Mouse (Mus musculus): ENCODE results near the gene Gm17428. TPM values are rescaled to one million over a fixed set of nuclear protein-coding genes. Genes with fewer than 3 reads are reported as not detected.

Gene Gm17428
- polyA plus RNA-seq, 1 experiment from 2014 or later: not detected

DNA sequence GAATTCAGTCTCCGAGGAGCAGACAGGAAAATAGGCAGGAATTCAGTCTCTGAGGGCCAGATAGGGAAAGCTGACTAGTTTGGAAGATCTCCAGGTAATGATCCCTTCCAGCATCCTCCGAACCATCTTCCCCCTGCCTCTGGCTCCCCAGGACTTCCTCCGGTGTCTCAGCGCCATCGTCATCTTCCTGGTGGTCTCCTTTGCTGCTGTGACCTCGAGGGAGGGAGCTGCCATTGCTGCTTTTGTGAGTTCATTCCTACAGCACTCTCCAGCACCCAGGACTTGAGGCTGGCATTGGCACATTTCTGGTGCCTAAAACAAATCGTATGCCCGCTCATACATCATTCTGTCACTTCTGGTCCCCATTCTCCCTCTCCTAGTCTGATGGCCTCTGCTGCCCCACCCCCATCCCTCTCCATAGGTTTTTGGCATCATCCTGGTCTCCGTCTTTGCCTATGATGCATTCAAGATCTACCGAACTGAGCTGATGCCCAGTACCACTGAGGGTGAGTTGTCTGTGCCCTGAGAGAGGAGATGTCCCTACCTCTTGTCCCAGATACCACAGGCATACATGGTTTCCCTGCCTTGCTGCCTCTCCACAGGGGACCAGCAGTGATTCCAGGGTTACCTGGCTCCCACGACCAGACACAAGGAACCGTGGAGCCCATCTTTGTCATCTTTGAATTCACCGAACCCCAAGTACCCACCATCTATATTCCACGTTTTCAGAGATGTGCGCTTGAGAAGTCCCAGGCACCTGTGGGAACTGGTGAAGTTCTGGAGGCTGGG lies 38.1 kb upstream of the Gm17428 start:
- ATAC-seq (ENCODE audit: low FRiP score) (no peak), DNase-seq (ENCODE audit: low spot score) (no peak)
- Histone ChIP-seq H3K9ac (ENCODE audit: low read depth, low read length) (no peak overlapping the region), H3K4me3 (ENCODE audit: low read depth, low read length) (no peak overlapping the region), H3K9me3 (ENCODE audit: control insufficient read depth, low read length) (no peaks in the 10 kb centered on the region), H3K36me3 (ENCODE audit: control insufficient read depth, insufficient read depth, low read length) (no peaks in the 10 kb centered on the region), H3K27ac (ENCODE audit: low read depth, low read length) (no peak overlapping the region), H3K4me2 (replicated peaks; ENCODE audit: low read depth, low read length) (no peak overlapping the region), H3K4me1 (replicated peaks; ENCODE audit: control insufficient read depth, insufficient read depth, low read length) (peaks cover 3% of the 10 kb centered on the region; the same call in 1 of the 2 replicates), H3K27me3 (ENCODE audit: control insufficient read depth, insufficient read depth, low read length) (no peaks in the 10 kb centered on the region)
- WGBS: 77% methylated on average over 15 of the region's 15 CpGs

DNA sequence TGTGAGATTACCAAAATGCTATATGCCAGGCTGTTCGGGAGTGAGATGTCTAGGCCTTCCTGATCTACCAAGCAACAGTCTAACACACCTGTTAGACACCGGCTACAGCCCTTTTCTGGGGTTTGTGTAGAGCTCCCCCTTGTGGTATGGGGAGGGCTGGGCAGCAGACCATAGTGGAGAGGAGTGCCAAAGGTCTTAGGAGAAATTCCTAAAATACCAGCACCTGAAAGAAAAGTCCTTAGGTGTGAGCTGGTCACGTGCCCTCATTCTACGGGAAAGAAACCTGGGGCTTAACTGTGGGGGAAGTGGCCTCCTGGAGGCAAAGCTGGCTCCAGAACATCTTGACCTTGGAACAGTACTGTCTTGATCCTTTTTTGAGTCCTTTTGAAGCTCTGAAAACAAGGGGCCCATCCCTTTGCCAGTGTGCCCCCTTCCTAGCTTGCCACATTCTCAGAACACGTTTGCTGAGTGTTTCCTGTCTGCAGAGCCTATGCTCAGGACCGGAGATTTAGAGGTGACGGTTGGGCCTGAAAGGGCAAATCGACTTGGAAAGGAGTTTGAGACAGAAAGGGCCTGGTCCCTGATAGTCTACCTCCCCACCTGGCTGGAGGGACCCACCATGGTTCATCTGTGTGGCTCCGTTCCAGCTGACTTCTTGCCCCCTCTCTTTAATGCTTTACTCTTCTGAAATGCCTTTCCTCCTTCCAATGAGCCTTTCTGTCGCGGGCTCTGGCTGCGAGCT lies 37.1 kb upstream of the Gm17428 start:
- H3K4me3 ChIP-seq (ENCODE audit: low read depth, low read length): no peak overlapping the region
- peak; percentile 75 for DNase-seq (ENCODE audit: low spot score)
- no peak for ATAC-seq (ENCODE audit: low FRiP score)
- H3K9ac ChIP-seq (ENCODE audit: low read depth, low read length): no peak overlapping the region
- H3K4me1 ChIP-seq (replicated peaks; ENCODE audit: control insufficient read depth, insufficient read depth, low read length): peaks cover 3% of the 10 kb centered on the region; the same call in 1 of the 2 replicates
- H3K9me3 ChIP-seq (ENCODE audit: control insufficient read depth, low read length): no peaks in the 10 kb centered on the region
- no peak overlapping the region for H3K27ac ChIP-seq (ENCODE audit: low read depth, low read length)
- H3K27me3 ChIP-seq (ENCODE audit: control insufficient read depth, insufficient read depth, low read length): no peaks in the 10 kb centered on the region
- 52% methylated on average over 12 of the region's 12 CpGs for WGBS
- H3K4me2 ChIP-seq (replicated peaks; ENCODE audit: low read depth, low read length): no peak overlapping the region
- H3K36me3 ChIP-seq (ENCODE audit: control insufficient read depth, insufficient read depth, low read length): no peaks in the 10 kb centered on the region

DNA sequence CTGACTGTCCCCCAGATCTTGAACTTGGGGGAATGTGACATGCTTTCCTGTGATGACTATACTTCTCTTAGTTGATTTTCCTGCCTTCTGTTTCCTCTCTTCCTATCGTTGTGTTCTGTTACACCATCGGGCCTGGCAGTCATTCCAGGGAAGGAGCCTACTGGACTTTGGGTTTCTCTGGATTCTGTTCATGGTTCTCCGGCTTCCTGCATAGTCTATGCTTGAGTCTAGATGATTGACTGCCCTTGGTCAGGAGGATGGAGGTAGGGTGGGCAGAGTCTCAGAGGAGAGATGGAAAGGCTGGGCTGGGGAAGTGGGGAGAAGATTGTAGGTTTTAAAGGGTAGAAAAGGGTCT lies 36.6 kb upstream of the Gm17428 start:
- WGBS: 83% methylated on average over 3 of the region's 3 CpGs
- no peak overlapping the region for H3K27ac ChIP-seq (ENCODE audit: low read depth, low read length)
- H3K36me3 ChIP-seq (ENCODE audit: control insufficient read depth, insufficient read depth, low read length): no peaks in the 10 kb centered on the region
- no peaks in the 10 kb centered on the region for H3K9me3 ChIP-seq (ENCODE audit: control insufficient read depth, low read length)
- DNase-seq (ENCODE audit: low spot score) (no peak), ATAC-seq (ENCODE audit: low FRiP score) (no peak)
- no peaks in the 10 kb centered on the region for H3K27me3 ChIP-seq (ENCODE audit: control insufficient read depth, insufficient read depth, low read length)
- peaks cover 3% of the 10 kb centered on the region; the same call in 1 of the 2 replicates for H3K4me1 ChIP-seq (replicated peaks; ENCODE audit: control insufficient read depth, insufficient read depth, low read length)
- no peak overlapping the region for H3K4me2 ChIP-seq (replicated peaks; ENCODE audit: low read depth, low read length)
- H3K9ac ChIP-seq (ENCODE audit: low read depth, low read length): no peak overlapping the region
- no peak overlapping the region for H3K4me3 ChIP-seq (ENCODE audit: low read depth, low read length)

DNA sequence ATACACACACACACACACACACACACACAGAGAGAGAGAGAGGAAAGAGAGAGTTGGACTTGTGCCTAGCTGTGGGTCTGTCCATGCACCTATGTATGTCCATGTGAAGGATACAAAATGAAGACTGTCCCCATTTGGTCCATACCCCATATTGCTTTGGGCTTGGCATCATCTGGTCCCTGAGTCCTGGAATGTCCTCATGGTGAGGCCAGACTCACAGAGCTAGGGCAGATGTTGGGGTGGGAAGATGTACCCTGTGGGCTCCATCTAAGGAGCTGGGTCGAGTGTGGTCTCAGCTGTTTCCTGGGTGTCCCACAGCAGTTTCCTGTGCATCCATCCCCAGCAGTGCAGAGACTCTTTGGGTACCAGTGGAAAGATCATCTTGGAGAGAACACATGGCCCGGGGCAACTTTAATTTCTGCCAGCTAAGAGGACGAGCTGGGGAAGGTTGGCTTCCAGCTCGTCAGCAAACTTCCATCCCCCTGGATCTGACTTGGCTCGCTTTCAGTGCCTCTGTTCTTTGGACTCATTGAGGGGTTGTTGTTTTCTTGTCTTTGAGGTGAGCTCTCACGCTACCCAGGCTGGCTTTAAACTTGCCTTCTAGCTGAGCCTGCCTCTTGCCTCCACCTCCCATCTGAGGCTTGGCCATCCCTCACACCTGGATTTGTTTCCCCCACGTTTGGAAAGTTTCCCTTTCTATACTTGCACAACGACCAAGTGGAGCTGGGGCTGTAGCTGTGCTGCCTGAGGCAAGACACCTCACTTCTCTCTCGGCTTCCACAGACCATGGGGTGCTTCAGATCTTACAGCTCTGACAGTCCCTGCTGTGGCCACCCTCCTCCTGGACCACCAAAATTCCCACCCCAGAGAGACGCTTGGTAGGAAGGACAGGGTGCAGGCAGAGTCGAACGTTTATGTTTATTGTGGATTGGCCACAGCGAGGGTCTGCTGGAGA lies 35.4 kb upstream of the Gm17428 start:
- Histone ChIP-seq H3K36me3 (ENCODE audit: control insufficient read depth, insufficient read depth, low read length) (no peaks in the 10 kb centered on the region), H3K4me3 (ENCODE audit: low read depth, low read length) (no peak overlapping the region), H3K4me2 (replicated peaks; ENCODE audit: low read depth, low read length) (no peak overlapping the region), H3K9me3 (ENCODE audit: control insufficient read depth, low read length) (no peaks in the 10 kb centered on the region), H3K27me3 (ENCODE audit: control insufficient read depth, insufficient read depth, low read length) (no peaks in the 10 kb centered on the region), H3K9ac (ENCODE audit: low read depth, low read length) (no peak overlapping the region), H3K4me1 (replicated peaks; ENCODE audit: control insufficient read depth, insufficient read depth, low read length) (peaks cover 1% of the 10 kb centered on the region; the same call in 1 of the 2 replicates), H3K27ac (ENCODE audit: low read depth, low read length) (no peak overlapping the region)
- DNase-seq (ENCODE audit: low spot score): no peak
- no peak for ATAC-seq (ENCODE audit: low FRiP score)
- WGBS: 67% methylated on average over 13 of the region's 13 CpGs

DNA sequence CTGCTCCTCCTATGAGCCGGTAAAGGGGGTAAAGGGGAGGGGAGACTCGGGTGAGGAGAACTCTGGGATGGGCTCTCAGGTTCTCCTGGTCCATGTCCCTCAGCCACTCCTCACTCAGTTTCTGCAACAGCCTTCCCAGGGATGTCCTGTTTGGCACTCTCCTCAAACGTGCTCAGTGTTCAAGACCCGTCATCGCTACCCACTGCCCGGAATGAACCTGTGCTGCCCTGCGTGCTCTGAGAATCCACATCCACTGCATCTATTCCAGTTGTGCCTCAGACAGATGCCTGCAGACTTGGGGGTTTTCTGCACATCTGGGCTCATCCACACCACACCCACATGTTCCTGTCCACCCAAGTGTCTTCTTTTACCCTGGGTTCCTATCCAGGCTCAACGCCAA lies 34.3 kb upstream of the Gm17428 start:
- no peak for ATAC-seq (ENCODE audit: low FRiP score)
- Histone ChIP-seq H3K4me1 (replicated peaks; ENCODE audit: control insufficient read depth, insufficient read depth, low read length) (no peaks in the 10 kb centered on the region), H3K36me3 (ENCODE audit: control insufficient read depth, insufficient read depth, low read length) (no peaks in the 10 kb centered on the region), H3K9me3 (ENCODE audit: control insufficient read depth, low read length) (no peaks in the 10 kb centered on the region), H3K9ac (ENCODE audit: low read depth, low read length) (no peak overlapping the region), H3K4me3 (ENCODE audit: low read depth, low read length) (no peak overlapping the region), H3K27me3 (ENCODE audit: control insufficient read depth, insufficient read depth, low read length) (no peaks in the 10 kb centered on the region), H3K4me2 (replicated peaks; ENCODE audit: low read depth, low read length) (no peak overlapping the region), H3K27ac (ENCODE audit: low read depth, low read length) (no peak overlapping the region)
- WGBS: 92% methylated on average over 8 of the region's 8 CpGs
- DNase-seq (ENCODE audit: low spot score): no peak

DNA sequence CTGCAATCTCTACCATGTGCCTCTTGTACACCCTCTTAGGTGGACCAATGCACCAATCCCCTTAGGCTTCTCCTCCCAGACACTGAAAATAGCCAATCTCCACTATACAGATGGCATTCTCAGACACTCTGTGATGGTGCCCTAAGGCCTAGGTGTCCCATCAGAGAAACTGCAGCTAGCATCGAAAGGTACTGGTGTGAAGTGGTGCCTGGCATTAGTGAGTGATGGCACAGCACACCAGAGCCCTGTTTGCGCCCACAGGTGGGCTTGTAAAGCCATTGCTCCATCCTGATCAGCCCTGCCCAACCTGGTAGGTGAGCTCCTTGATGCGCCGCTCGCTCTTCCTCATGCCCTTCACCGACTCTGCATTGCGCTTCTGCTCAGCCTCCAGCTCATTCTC lies 32.8 kb upstream of the Gm17428 start:
- Histone ChIP-seq H3K9me3 (ENCODE audit: control insufficient read depth, low read length) (no peaks in the 10 kb centered on the region), H3K4me3 (ENCODE audit: low read depth, low read length) (no peak overlapping the region), H3K9ac (ENCODE audit: low read depth, low read length) (no peak overlapping the region), H3K36me3 (ENCODE audit: control insufficient read depth, insufficient read depth, low read length) (no peaks in the 10 kb centered on the region), H3K4me1 (replicated peaks; ENCODE audit: control insufficient read depth, insufficient read depth, low read length) (no peaks in the 10 kb centered on the region), H3K4me2 (replicated peaks; ENCODE audit: low read depth, low read length) (no peak overlapping the region), H3K27me3 (ENCODE audit: control insufficient read depth, insufficient read depth, low read length) (no peaks in the 10 kb centered on the region), H3K27ac (ENCODE audit: low read depth, low read length) (no peak overlapping the region)
- DNase-seq (ENCODE audit: low spot score): no peak
- WGBS: 92% methylated on average over 7 of the region's 7 CpGs
- ATAC-seq (ENCODE audit: low FRiP score): no peak

DNA sequence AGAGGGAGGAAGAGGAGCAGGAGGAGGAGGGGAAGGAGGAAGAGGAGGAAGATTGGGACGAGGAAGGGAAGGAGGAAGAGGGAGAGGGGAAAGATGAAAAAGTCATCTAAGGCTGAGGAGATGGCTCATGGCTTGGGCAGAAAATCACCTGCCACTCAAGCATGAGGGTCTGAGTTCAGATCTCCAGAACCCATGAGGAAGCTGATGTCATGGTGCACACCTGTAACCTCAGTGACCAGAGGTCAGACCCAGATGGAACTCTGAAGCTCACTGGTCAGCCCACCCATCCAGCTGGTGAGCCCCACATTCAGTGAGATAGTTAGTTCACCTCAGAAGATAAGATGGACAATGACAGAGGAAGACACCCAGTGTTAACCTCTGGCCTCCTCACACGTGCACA lies 31.8 kb upstream of the Gm17428 start:
- H3K27me3 ChIP-seq (ENCODE audit: control insufficient read depth, insufficient read depth, low read length): no peaks in the 10 kb centered on the region
- ATAC-seq (ENCODE audit: low FRiP score) (no peak), DNase-seq (ENCODE audit: low spot score) (no peak)
- no peaks in the 10 kb centered on the region for H3K4me1 ChIP-seq (replicated peaks; ENCODE audit: control insufficient read depth, insufficient read depth, low read length)
- H3K27ac ChIP-seq (ENCODE audit: low read depth, low read length): no peak overlapping the region
- WGBS: 67% methylated on average over 2 of the region's 2 CpGs
- no peaks in the 10 kb centered on the region for H3K9me3 ChIP-seq (ENCODE audit: control insufficient read depth, low read length)
- H3K4me2 ChIP-seq (replicated peaks; ENCODE audit: low read depth, low read length): no peak overlapping the region
- no peak overlapping the region for H3K4me3 ChIP-seq (ENCODE audit: low read depth, low read length)
- H3K9ac ChIP-seq (ENCODE audit: low read depth, low read length): no peak overlapping the region
- H3K36me3 ChIP-seq (ENCODE audit: control insufficient read depth, insufficient read depth, low read length): no peaks in the 10 kb centered on the region

DNA sequence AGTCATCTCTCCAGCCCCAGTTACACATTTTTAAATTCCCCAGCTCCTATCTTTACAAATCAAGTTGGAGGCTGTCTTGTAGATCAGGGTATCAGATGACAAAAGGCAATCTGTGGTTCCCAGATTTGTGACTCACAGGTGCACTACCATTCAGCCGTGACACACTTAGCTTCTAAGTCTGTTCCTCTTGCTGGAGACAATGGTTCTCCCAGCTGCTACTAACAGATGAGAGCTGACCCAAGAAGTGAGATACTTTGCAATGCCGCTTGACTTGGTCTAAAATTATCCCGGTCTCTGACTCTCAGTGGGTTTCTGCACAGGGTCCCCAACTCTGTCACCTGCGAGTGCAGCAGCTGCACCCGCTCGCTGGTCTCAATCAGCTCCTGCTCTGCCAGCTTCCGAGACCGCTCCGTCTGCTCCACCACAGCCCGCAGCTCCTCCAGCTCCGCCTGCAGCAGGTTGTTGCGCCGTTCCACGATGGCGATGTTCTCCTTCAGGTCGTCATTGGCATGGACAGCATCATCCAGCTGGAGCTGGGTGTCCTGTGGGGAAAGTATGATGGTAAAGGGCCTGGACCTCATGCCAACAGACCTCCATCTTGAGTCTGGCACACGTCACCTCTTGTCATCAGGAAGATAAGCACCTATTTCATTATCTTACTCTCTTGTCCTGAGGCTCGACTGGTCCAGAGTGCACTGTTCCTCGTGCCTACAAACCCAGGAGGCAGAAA lies 30.6 kb upstream of the Gm17428 start:
- DNase-seq (ENCODE audit: low spot score): no peak
- Histone ChIP-seq H3K4me3 (ENCODE audit: low read depth, low read length) (no peak overlapping the region), H3K4me1 (replicated peaks; ENCODE audit: control insufficient read depth, insufficient read depth, low read length) (no peaks in the 10 kb centered on the region), H3K27me3 (ENCODE audit: control insufficient read depth, insufficient read depth, low read length) (no peaks in the 10 kb centered on the region), H3K36me3 (ENCODE audit: control insufficient read depth, insufficient read depth, low read length) (no peaks in the 10 kb centered on the region), H3K4me2 (replicated peaks; ENCODE audit: low read depth, low read length) (no peak overlapping the region), H3K27ac (ENCODE audit: low read depth, low read length) (no peak overlapping the region), H3K9me3 (ENCODE audit: control insufficient read depth, low read length) (no peaks in the 10 kb centered on the region), H3K9ac (ENCODE audit: low read depth, low read length) (no peak overlapping the region)
- 84% methylated on average over 19 of the region's 19 CpGs for WGBS
- no peak for ATAC-seq (ENCODE audit: low FRiP score)

Measured in hindbrain, embryonic 11.5 days (tissue).